ENCODE assay signal across 8 mouse cellular contexts in genomic region chr3:103573791-103574166, GRCm38 (mm10). TPM values are rescaled to one million over a fixed set of nuclear protein-coding genes. Genes with fewer than 3 reads are reported as not detected.
DNase-seq lines count a peak whose midpoint lies in the region; ATAC-seq lines count a peak whose summit lies in the region.

No protein-coding gene starts in this region.

- no peak overlapping the region for H3K9ac ChIP-seq in forebrain, embryonic 12.5 days
- 0 out of 2 replicates have a peak overlapping the region, but pooled peaks have one; percentile 8 for H3K9ac ChIP-seq in hindbrain, embryonic 14.5 days

- WGBS in forebrain, embryonic 12.5 days: under 1% methylated on average over 14 of the region's 14 CpGs
- 2% methylated on average over 14 of the region's 14 CpGs for WGBS in hindbrain, embryonic 14.5 days

- no peak overlapping the region for H3K27ac ChIP-seq in forebrain, embryonic 12.5 days
- H3K27ac ChIP-seq in hindbrain, embryonic 14.5 days: no peak overlapping the region

- H3K27me3 ChIP-seq in forebrain, embryonic 12.5 days: peaks cover 94% of the 10 kb centered on the region
- H3K27me3 ChIP-seq in hindbrain, embryonic 14.5 days (ENCODE audit: control insufficient read depth, insufficient read depth, low read length): peaks cover 47% of the 10 kb centered on the region

- peak overlapping the region; percentile 25 for H3K4me3 ChIP-seq in forebrain, embryonic 12.5 days (replicated peaks)
- H3K4me3 ChIP-seq in hindbrain, embryonic 14.5 days (replicated peaks; ENCODE audit: low read length): peak overlapping the region; percentile 14; the same call in 1 of the 2 replicates

- peak; percentile 19 for DNase-seq in heart, adult 8-10 months (ENCODE audit: low spot score)
- DNase-seq in heart, adult 11 months: no peak
- DNase-seq in adrenal gland, adult 18-20 months (ENCODE audit: low spot score in 2 of 2): peak; percentile 48
- peak; percentile 72 for DNase-seq in hindbrain, embryonic 14.5 days (ENCODE audit: low spot score)
- peak; percentile 7 to 38 for DNase-seq in lung, adult 18-20 months
- peak; percentile 47 for DNase-seq in ovary, adult 18-20 months (ENCODE audit: low spot score)
- no peak for DNase-seq in left cerebral cortex, adult 9 months (ENCODE audit: low spot score in 2 of 2)

- H3K4me2 ChIP-seq in forebrain, embryonic 12.5 days: peak overlapping the region; percentile 49
- peak overlapping the region; percentile 47 for H3K4me2 ChIP-seq in hindbrain, embryonic 14.5 days (replicated peaks)

- peak; percentile 25; the same call in 1 of the 2 replicates for ATAC-seq in forebrain, embryonic 12.5 days (ENCODE audit: low FRiP score)
- no peak; the same call in 1 of the 2 replicates for ATAC-seq in hindbrain, embryonic 14.5 days (ENCODE audit: low FRiP score)

- H3K9me3 ChIP-seq in forebrain, embryonic 12.5 days: no peaks in the 10 kb centered on the region
- no peaks in the 10 kb centered on the region for H3K9me3 ChIP-seq in hindbrain, embryonic 14.5 days (ENCODE audit: control insufficient read depth, low read length)

- peaks cover 38% of the 10 kb centered on the region for H3K4me1 ChIP-seq in forebrain, embryonic 12.5 days
- H3K4me1 ChIP-seq in hindbrain, embryonic 14.5 days (replicated peaks; ENCODE audit: control insufficient read depth, insufficient read depth, low read length): peaks cover 23% of the 10 kb centered on the region

- no peaks in the 10 kb centered on the region for H3K36me3 ChIP-seq in forebrain, embryonic 12.5 days (replicated peaks)
- no peaks in the 10 kb centered on the region for H3K36me3 ChIP-seq in hindbrain, embryonic 14.5 days (replicated peaks; ENCODE audit: control insufficient read depth, insufficient read depth)

RNA-seq across cellular contexts. Expression of gene Syt6, which starts 1.3 kb away (rescaled TPM):
- total RNA-seq in heart, adult 8-10 months (2022): not detected
- not detected for total RNA-seq in adrenal gland, adult 18-20 months (2021)
- 4.8 and 5.1 TPM in 2 replicates for polyA plus RNA-seq in forebrain, embryonic 12.5 days (2016; fragmentation: Nextera tagmentation; extraction: Ambion mirVana)
- 14.9 and 16.2 TPM in 2 replicates for polyA plus RNA-seq in hindbrain, embryonic 14.5 days (2014; fragmentation: Nextera tagmentation; extraction: Ambion mirVana)

Comparison
In these comparisons a context has a peak if more than half of its experiments do, and no peak if none do; other contexts are left out.
1. DNase-seq: peak in heart, adult 8-10 months (single experiment), adrenal gland, adult 18-20 months (2 of 2), hindbrain, embryonic 14.5 days (single experiment), lung, adult 18-20 months (2 of 2) and ovary, adult 18-20 months (single experiment); none in heart, adult 11 months (single experiment) and left cerebral cortex, adult 9 months (0 of 2).